Mouse (Mus musculus): ENCODE results near the gene Lmln. TPM values are rescaled to one million over a fixed set of nuclear protein-coding genes. Genes with fewer than 3 reads are reported as not detected.
A peak's percentile ranks its signal among the peaks of the same experiment; 100 is the strongest.
"Not testable (repeated sequence)": the region's sequence is repeated elsewhere in the genome, so short reads cannot be mapped to it uniquely, and the experiment has no call there.

Gene Lmln
- total and polyA plus RNA-seq, 3 experiments, result 2.0 to 3.8 TPM; not detected in 1

GRCm38 (mm10) chr16:33174695-33175094 is 112.4 kb downstream of the Lmln start:
- peak; percentile 65 for TF ChIP-seq ZNF384 (IDR thresholded peaks at IDR 0.05; ENCODE audit: low read depth, low read length)
- no peak for TF ChIP-seq KAT2A (conservative IDR thresholded peaks at IDR 0.05; ENCODE audit: low read depth, low read length)
- TF ChIP-seq POLR2AphosphoS5 (IDR thresholded peaks at IDR 0.05; ENCODE audit: borderline replicate concordance, low read depth, low read length), result no peak
- no peak for TF ChIP-seq HCFC1 (IDR thresholded peaks at IDR 0.05; ENCODE audit: low read depth, low read length)
- no peak for TF ChIP-seq UBTF (IDR thresholded peaks at IDR 0.05; ENCODE audit: borderline replicate concordance, insufficient read depth, low read depth, low read length)
- Histone ChIP-seq H3K27me3 (ENCODE audit: control insufficient read depth in 1 of 2, insufficient read depth in 2 of 2, low read length in 2 of 2) (no peaks in the 10 kb centered on the region), H3K79me2 (ENCODE audit: control insufficient read depth, insufficient read depth, low read length, poor library complexity) (no peaks in the 10 kb centered on the region), H3K9ac (ENCODE audit: control insufficient read depth, low read depth, low read length, poor library complexity, severe bottlenecking) (no peak overlapping the region), H3K27ac (ENCODE audit: control insufficient read depth, low read depth, low read length) (no peak overlapping the region), H3K4me3 (ENCODE audit: control insufficient read depth in 1 of 2, insufficient read depth in 1 of 2, low read depth in 2 of 2, low read length in 2 of 2) (no peak overlapping the region), H3K9me3 (replicated peaks; ENCODE audit: insufficient read depth, low read length) (no peaks in the 10 kb centered on the region), H3K4me1 (ENCODE audit: control insufficient read depth in 1 of 2, insufficient read depth in 2 of 2, low read length in 2 of 2) (peaks cover 2 to 7% of the 10 kb centered on the region in 2 experiments), H3K36me3 (ENCODE audit: control insufficient read depth in 1 of 2, insufficient read depth in 2 of 2, low read length in 2 of 2) (peaks cover 0 to 3% of the 10 kb centered on the region in 2 experiments; a peak in 2 of 4 replicates)
- no peak for DNase-seq (ENCODE audit: low read depth, low spot score)

DNA sequence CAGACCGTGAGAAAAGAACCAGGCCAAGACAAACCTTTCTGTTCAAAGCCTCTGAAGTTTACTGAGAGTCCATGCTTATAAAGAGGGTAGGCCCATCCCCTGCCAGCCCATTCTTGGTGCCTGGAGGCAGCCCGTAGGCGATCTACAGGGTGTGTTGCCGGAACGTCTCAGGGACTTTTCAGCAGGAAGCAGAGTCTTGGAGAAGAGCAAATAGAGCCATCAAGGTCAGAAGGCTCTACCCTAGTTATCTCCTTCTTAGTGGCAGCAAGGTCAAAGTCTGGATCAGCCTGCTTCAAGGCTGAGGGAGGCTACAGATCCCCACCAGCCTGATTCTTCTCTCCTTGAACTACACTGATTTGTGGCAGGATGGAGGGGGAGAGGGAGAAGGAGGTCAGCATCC is 114.5 kb downstream of the Lmln start:
- H3K9me3 ChIP-seq (replicated peaks; ENCODE audit: insufficient read depth, low read length); H3K27me3 ChIP-seq (ENCODE audit: control insufficient read depth in 1 of 2, insufficient read depth in 2 of 2, low read length in 2 of 2); H3K79me2 ChIP-seq (ENCODE audit: control insufficient read depth, insufficient read depth, low read length, poor library complexity); H3K4me1 ChIP-seq (ENCODE audit: control insufficient read depth in 1 of 2, insufficient read depth in 2 of 2, low read length in 2 of 2); DNase-seq (ENCODE audit: low read depth, low spot score); H3K9ac ChIP-seq (ENCODE audit: control insufficient read depth, low read depth, low read length, poor library complexity, severe bottlenecking); H3K27ac ChIP-seq (ENCODE audit: control insufficient read depth, low read depth, low read length); H3K36me3 ChIP-seq (ENCODE audit: control insufficient read depth in 1 of 2, insufficient read depth in 2 of 2, low read length in 2 of 2); H3K4me3 ChIP-seq (ENCODE audit: control insufficient read depth in 1 of 2, insufficient read depth in 1 of 2, low read depth in 2 of 2, low read length in 2 of 2): not testable (repeated sequence)

Other genes with a start within 250 kb of the Lmln start
- gene Fyttd1, start 185.0 kb upstream of the Lmln start, total RNA-seq (2012; rRNA removed), result 74.8 and 76.0 TPM in 2 replicates
- 10 to 100 TPM in 1 of 2 experiments, not detected in 1; 44.3 TPM for gene Fyttd1, start 185.0 kb upstream of the Lmln start, polyA plus RNA-seq (2012; ENCODE audit: insufficient read depth in 1 of 2, insufficient read length in 2 of 2, low read depth in 1 of 2, low replicate concordance in 2 of 2, missing spikeins in 1 of 2)
- 10.2 and 10.7 TPM in 2 replicates for gene Rubcn, start 184.8 kb upstream of the Lmln start, total RNA-seq (2012; rRNA removed)
- gene Rubcn, start 184.8 kb upstream of the Lmln start, polyA plus RNA-seq (2012; ENCODE audit: insufficient read depth in 1 of 2, insufficient read length in 2 of 2, low read depth in 1 of 2, low replicate concordance in 2 of 2, missing spikeins in 1 of 2), result 10 to 100 TPM in 1 of 2 experiments, not detected in 1; 14.6 TPM
- gene Lrch3, start 148.4 kb upstream of the Lmln start, total RNA-seq (2012; rRNA removed), result 8.6 and 9.5 TPM in 2 replicates
- 10 to 100 TPM in 1 of 2 experiments, not detected in 1; 17.0 TPM for gene Lrch3, start 148.4 kb upstream of the Lmln start, polyA plus RNA-seq (2012; ENCODE audit: insufficient read depth in 1 of 2, insufficient read length in 2 of 2, low read depth in 1 of 2, low replicate concordance in 2 of 2, missing spikeins in 1 of 2)
- 13.6 and 15.0 TPM in 2 replicates for gene Iqcg, start 6.3 kb upstream of the Lmln start, total RNA-seq (2012; rRNA removed)
- gene Iqcg, start 6.3 kb upstream of the Lmln start, polyA plus RNA-seq (2012; ENCODE audit: insufficient read depth in 1 of 2, insufficient read length in 2 of 2, low read depth in 1 of 2, low replicate concordance in 2 of 2, missing spikeins in 1 of 2), result 10 to 100 TPM in 1 of 2 experiments, not detected in 1; 40.4 TPM
- gene Rpl35a, start 6.1 kb upstream of the Lmln start, total RNA-seq (2012; rRNA removed), result 2,034 and 2,314 TPM in 2 replicates
- 1,000 to 10,000 TPM in 1 of 2 experiments, not detected in 1; 1,572 TPM for gene Rpl35a, start 6.1 kb upstream of the Lmln start, polyA plus RNA-seq (2012; ENCODE audit: insufficient read depth in 1 of 2, insufficient read length in 2 of 2, low read depth in 1 of 2, low replicate concordance in 2 of 2, missing spikeins in 1 of 2)
- gene Osbpl11, start 122.5 kb downstream of the Lmln start, total RNA-seq (2012; rRNA removed), result 6.9 and 7.1 TPM in 2 replicates
- gene Osbpl11, start 122.5 kb downstream of the Lmln start, polyA plus RNA-seq (2012; ENCODE audit: insufficient read depth in 1 of 2, insufficient read length in 2 of 2, low read depth in 1 of 2, low replicate concordance in 2 of 2, missing spikeins in 1 of 2), result 10 to 100 TPM in 1 of 2 experiments, not detected in 1; 10.3 TPM
- gene Snx4, start 188.9 kb downstream of the Lmln start, total RNA-seq (2012; rRNA removed), result 34.7 and 37.9 TPM in 2 replicates
- gene Snx4, start 188.9 kb downstream of the Lmln start, polyA plus RNA-seq (2012; ENCODE audit: insufficient read depth in 1 of 2, insufficient read length in 2 of 2, low read depth in 1 of 2, low replicate concordance in 2 of 2, missing spikeins in 1 of 2), result 10 to 100 TPM in 1 of 2 experiments, not detected in 1; 36.1 TPM